Mouse (Mus musculus): ENCODE measurements at regions not wholly inside any gene's neighbourhood (a gene's known extent, or its start where the extent isn't known, plus 50 kb on each side); places are given as distances from the start of the nearest gene placed in this dataset.

GRCm38 (mm10) chr4:87402173-87402556 lies 171.9 kb upstream of the Slc24a2 start:
- H3K4me1 ChIP-seq (replicated peaks; ENCODE audit: control insufficient read depth in 2 of 2, insufficient read depth in 2 of 2, low read length in 1 of 2), result no peaks in the 10 kb centered on the region
- no peaks in the 10 kb centered on the region for H3K9me3 ChIP-seq (ENCODE audit: control insufficient read depth, low read length)
- no peak for TF ChIP-seq EP300 (IDR thresholded peaks at IDR 0.05; ENCODE audit: low read depth)
- no peak for TF ChIP-seq CTCF (IDR thresholded peaks at IDR 0.05; ENCODE audit: low read depth)
- no peak for ATAC-seq (ENCODE audit: insufficient read depth)
- H3K27ac ChIP-seq, result no peak overlapping the region
- H3K4me2 ChIP-seq (ENCODE audit: low read depth), result no peak overlapping the region
- 54% methylated on average over 7 of the region's 7 CpGs for WGBS (ENCODE audit: insufficient replicate concordance)
- no peak for DNase-seq (ENCODE audit: low read depth in 3 of 3, low spot score in 3 of 3)
- no peak overlapping the region for H3K9ac ChIP-seq (replicated peaks)
- H3K4me3 ChIP-seq (ENCODE audit: insufficient read depth in 1 of 2, low read depth in 2 of 2, low read length in 2 of 2), result no peak overlapping the region
- H3K27me3 ChIP-seq (ENCODE audit: control insufficient read depth, insufficient read depth, low read length), result no peaks in the 10 kb centered on the region
- H3K36me3 ChIP-seq (replicated peaks; ENCODE audit: control insufficient read depth, insufficient read depth, low read depth), result no peaks in the 10 kb centered on the region

DNA sequence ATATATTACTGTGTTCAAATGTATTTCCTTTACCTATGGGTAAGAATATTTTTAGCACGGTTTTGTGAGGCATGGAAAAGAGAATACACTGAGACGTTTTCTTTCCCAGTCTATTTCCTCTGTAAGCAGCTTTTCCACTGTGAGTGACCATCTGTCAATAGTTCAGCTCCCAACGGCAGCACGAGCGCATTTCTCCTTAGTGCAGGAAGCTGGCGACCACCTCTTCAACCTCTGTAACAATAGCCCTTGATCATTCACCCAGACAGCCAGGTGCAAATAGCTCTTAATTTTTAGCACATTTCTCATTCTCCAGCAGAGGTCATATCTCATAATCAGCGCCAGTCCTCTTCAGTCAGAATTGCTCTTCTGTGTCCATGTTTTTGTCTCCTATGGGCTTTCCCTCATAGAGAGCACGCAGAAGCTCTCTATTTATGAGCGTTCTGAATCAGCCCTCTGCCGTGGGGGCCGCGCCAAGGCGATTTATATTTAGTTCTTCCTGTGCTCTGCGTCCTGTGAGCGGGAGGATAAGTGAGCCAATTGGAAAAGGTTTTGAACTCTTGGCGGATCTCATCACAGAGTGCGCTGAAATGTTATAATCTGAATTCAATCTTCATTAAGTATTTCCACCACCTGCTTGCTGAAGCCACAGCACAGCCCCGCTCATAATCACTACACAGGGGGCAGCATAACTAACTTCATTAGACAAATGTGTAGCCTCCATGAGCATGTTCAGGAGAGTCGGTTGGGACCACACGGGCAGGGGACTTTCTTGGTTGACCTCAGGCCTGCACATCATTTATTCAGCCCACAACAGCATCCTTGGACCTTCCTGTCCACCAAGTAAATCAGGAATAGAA lies 171.3 kb upstream of the Slc24a2 start:
- no peak for DNase-seq (ENCODE audit: low read depth in 3 of 3, low spot score in 3 of 3)

DNA sequence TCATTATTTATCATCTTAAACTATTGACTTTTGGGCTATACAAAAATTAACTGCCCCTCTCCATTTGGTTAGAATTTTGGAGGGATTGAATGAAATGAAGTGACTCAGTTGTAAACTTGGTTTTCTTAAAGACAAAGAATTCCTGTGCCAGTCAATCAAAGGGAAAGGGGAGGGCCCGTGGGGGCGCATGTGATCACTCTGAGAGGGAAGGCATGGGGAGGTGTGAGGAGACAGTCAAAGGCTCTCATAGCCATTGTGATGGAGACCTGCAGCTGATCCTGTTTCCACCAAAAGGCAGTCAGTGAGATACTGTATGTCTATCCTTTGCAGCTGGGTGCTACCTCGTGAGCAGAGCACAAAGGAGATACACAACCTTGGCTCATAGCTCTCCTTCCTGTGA lies 156.6 kb upstream of the Slc24a2 start:
- Histone ChIP-seq H3K4me1 (replicated peaks; ENCODE audit: control insufficient read depth in 2 of 2, insufficient read depth in 2 of 2, low read length in 1 of 2) (no peaks in the 10 kb centered on the region), H3K36me3 (replicated peaks; ENCODE audit: control insufficient read depth, insufficient read depth, low read depth) (no peaks in the 10 kb centered on the region), H3K4me3 (ENCODE audit: insufficient read depth in 1 of 2, low read depth in 2 of 2, low read length in 2 of 2) (no peak overlapping the region), H3K9me3 (ENCODE audit: control insufficient read depth, low read length) (no peaks in the 10 kb centered on the region), H3K9ac (replicated peaks) (no peak overlapping the region), H3K27ac (no peak overlapping the region), H3K27me3 (ENCODE audit: control insufficient read depth, insufficient read depth, low read length) (no peaks in the 10 kb centered on the region), H3K4me2 (ENCODE audit: low read depth) (no peak overlapping the region)
- DNase-seq (ENCODE audit: low read depth in 3 of 3, low spot score in 3 of 3), result no peak
- 60% methylated on average over 3 of the region's 3 CpGs for WGBS (ENCODE audit: insufficient replicate concordance)
- no peak for ATAC-seq (ENCODE audit: insufficient read depth)
- TF ChIP-seq CTCF (IDR thresholded peaks at IDR 0.05; ENCODE audit: low read depth) (no peak), EP300 (IDR thresholded peaks at IDR 0.05; ENCODE audit: low read depth) (no peak)

More for the DNA sequence above, 171.3 kb upstream of the Slc24a2 start:
- Histone ChIP-seq H3K4me3 (ENCODE audit: insufficient read depth in 1 of 2, low read depth in 2 of 2, low read length in 2 of 2) (no peak overlapping the region), H3K9me3 (ENCODE audit: control insufficient read depth, low read length) (no peaks in the 10 kb centered on the region), H3K36me3 (replicated peaks; ENCODE audit: control insufficient read depth, insufficient read depth, low read depth) (no peaks in the 10 kb centered on the region), H3K9ac (replicated peaks) (no peak overlapping the region), H3K4me1 (replicated peaks; ENCODE audit: control insufficient read depth in 2 of 2, insufficient read depth in 2 of 2, low read length in 1 of 2) (no peaks in the 10 kb centered on the region), H3K27me3 (ENCODE audit: control insufficient read depth, insufficient read depth, low read length) (no peaks in the 10 kb centered on the region), H3K27ac (no peak overlapping the region), H3K4me2 (ENCODE audit: low read depth) (no peak overlapping the region)
- ATAC-seq (ENCODE audit: insufficient read depth), result no peak
- no peak for TF ChIP-seq CTCF (IDR thresholded peaks at IDR 0.05; ENCODE audit: low read depth)
- no peak for TF ChIP-seq EP300 (IDR thresholded peaks at IDR 0.05; ENCODE audit: low read depth)
- 32% methylated on average over 20 of the region's 20 CpGs for WGBS (ENCODE audit: insufficient replicate concordance)

GRCm38 (mm10) chr4:87386271-87386670 lies 156.0 kb upstream of the Slc24a2 start:
- H3K4me1 ChIP-seq (replicated peaks; ENCODE audit: control insufficient read depth in 2 of 2, insufficient read depth in 2 of 2, low read length in 1 of 2), result no peaks in the 10 kb centered on the region
- 63% methylated on average over 9 of the region's 9 CpGs for WGBS (ENCODE audit: insufficient replicate concordance)
- TF ChIP-seq CTCF (IDR thresholded peaks at IDR 0.05; ENCODE audit: low read depth), result no peak
- TF ChIP-seq EP300 (IDR thresholded peaks at IDR 0.05; ENCODE audit: low read depth), result no peak

GRCm38 (mm10) chr4:87385221-87385739 lies 155.0 kb upstream of the Slc24a2 start:
- 46% methylated on average over 7 of the region's 7 CpGs for WGBS (ENCODE audit: insufficient replicate concordance)
- DNase-seq (ENCODE audit: low read depth in 3 of 3, low spot score in 3 of 3) (no peak), ATAC-seq (ENCODE audit: insufficient read depth) (no peak)
- H3K4me2 ChIP-seq (ENCODE audit: low read depth), result no peak overlapping the region
- H3K4me1 ChIP-seq (replicated peaks; ENCODE audit: control insufficient read depth in 2 of 2, insufficient read depth in 2 of 2, low read length in 1 of 2), result no peaks in the 10 kb centered on the region
- H3K27me3 ChIP-seq (ENCODE audit: control insufficient read depth, insufficient read depth, low read length), result no peaks in the 10 kb centered on the region
- TF ChIP-seq EP300 (IDR thresholded peaks at IDR 0.05; ENCODE audit: low read depth) (no peak), CTCF (IDR thresholded peaks at IDR 0.05; ENCODE audit: low read depth) (no peak)
- no peak overlapping the region for H3K9ac ChIP-seq (replicated peaks)
- H3K9me3 ChIP-seq (ENCODE audit: control insufficient read depth, low read length), result no peaks in the 10 kb centered on the region
- H3K4me3 ChIP-seq (ENCODE audit: insufficient read depth in 1 of 2, low read depth in 2 of 2, low read length in 2 of 2), result no peak overlapping the region
- H3K27ac ChIP-seq, result no peak overlapping the region
- no peaks in the 10 kb centered on the region for H3K36me3 ChIP-seq (replicated peaks; ENCODE audit: control insufficient read depth, insufficient read depth, low read depth)

More at GRCm38 (mm10) chr4:87386271-87386670, 156.0 kb upstream of the Slc24a2 start:
- no peaks in the 10 kb centered on the region for H3K27me3 ChIP-seq (ENCODE audit: control insufficient read depth, insufficient read depth, low read length)
- H3K27ac ChIP-seq, result no peak overlapping the region
- H3K4me3 ChIP-seq (ENCODE audit: insufficient read depth in 1 of 2, low read depth in 2 of 2, low read length in 2 of 2), result no peak overlapping the region
- no peak overlapping the region for H3K9ac ChIP-seq (replicated peaks)
- no peaks in the 10 kb centered on the region for H3K9me3 ChIP-seq (ENCODE audit: control insufficient read depth, low read length)
- no peaks in the 10 kb centered on the region for H3K36me3 ChIP-seq (replicated peaks; ENCODE audit: control insufficient read depth, insufficient read depth, low read depth)
- ATAC-seq (ENCODE audit: insufficient read depth) (no peak), DNase-seq (ENCODE audit: low read depth in 3 of 3, low spot score in 3 of 3) (no peak)
- H3K4me2 ChIP-seq (ENCODE audit: low read depth), result no peak overlapping the region

All from liver, embryonic 14.5 days (tissue).